Mouse (Mus musculus): ENCODE data around the gene D630045J12Rik.
A peak's percentile ranks its signal among the peaks of the same experiment; 100 is the strongest.

D630045J12Rik gene

DNA sequence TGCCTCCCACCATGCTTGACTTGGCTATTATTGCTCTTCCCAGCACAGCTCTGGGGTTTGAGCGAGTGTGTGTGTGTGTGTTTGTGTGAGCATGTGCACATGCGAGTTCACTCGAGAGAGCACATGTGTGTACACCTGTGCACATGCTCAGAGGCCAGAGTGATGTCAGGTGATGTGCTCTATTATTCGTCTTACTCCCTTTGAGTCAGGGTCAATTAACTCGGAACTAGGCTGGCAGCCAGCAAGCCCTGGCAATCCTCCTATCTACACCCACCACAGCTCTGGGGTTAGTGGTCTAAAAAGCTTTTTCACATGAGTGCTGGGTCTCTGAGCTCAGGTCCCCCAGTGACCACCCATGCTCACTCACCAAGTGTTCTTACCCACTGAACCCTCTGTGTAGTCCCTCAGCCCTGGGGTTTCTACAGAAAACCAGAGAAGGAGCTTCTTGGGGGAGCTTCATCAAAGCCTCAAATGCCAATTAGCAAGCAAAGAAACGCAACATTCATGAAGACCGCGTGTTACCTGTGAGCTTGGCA is 11.4 kb downstream of the D630045J12Rik start:
- DNase-seq (ENCODE audit: low spot score) = no peak

- no peak for DNase-seq (ENCODE audit: low spot score)
These were observed 12.3 kb downstream of the D630045J12Rik start for GRCm38 (mm10) chr6:38241508-38241907.

DNA sequence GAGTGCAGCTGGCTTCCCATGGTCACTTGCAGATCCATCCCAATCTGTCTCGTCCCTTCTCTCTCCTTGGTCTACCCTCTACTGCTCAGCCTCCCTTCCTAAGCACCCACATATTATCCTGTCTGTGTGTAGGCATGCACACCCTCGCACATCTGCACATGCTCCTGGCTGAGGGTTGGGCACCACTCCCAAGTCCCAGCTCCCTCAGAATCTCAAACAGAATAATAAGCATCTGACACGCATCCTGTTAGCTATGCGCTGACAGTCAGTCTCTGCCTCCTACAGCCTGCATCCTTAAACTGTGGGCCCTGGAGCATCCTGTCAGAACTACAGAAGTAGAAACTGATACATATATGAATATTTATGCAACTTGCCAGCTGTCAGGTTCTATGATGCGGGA is 13.2 kb downstream of the D630045J12Rik start:
- DNase-seq (ENCODE audit: low spot score) = no peak

- DNase-seq (ENCODE audit: low spot score) = no peak
These were observed 15.4 kb downstream of the D630045J12Rik start for GRCm38 (mm10) chr6:38238382-38238781.

DNA sequence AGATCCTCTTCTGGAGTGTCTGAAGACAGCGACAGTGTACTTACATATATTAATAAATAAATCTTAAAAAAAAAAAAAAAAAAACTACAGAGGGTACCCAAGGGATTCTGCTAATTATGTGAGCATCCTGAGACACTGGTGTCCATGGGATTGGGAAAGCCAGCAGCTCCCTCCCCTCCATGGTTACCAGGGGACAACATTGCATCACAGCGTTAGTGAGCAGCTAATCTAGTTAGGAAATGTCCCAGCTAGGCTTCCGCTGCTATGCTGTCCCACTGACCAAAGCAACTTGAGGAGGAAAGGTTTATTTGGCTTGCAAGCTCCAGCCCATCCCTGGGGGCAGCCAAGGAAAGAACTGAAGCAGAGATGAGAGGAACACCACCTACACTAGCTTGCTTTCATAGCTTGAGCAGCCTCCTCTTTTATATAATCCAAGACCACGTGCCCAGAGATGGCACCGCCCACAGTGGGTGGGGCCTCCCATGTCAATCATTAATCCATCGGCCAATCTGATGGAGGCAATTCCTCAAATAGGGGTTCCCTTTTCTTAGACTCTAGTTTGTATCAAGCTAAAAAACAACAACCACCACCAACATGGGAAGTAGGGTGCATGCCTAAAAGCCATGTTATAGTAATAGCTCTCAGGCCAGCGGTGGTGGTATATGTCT is 17.7 kb downstream of the D630045J12Rik start:
- peak; percentile 57 for DNase-seq (ENCODE audit: low spot score)

GRCm38 (mm10) chr6:38233803-38234202 is 20.0 kb downstream of the D630045J12Rik start:
- DNase-seq (ENCODE audit: low spot score) = no peak

DNA sequence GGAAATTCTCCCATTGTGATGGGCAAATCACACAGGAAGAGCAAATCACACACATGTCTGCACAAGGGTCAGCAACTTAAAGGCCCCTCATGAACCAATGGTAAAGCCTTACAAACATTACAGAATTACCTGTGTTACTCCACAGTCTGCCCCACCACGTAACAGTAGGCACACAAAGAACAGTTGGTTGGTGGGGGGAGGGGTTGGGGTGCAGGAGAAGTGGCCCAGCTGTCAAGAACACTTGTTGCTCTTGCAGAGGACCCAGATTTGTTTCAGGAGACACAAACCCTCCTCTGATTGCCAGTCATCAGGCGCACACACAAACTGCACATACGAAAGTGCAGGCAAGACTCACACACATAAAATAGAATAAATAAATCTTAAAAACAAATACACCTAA is 20.9 kb downstream of the D630045J12Rik start:
- no peak for DNase-seq (ENCODE audit: low spot score)

- DNase-seq (ENCODE audit: low spot score) = no peak
These were observed 21.8 kb downstream of the D630045J12Rik start for GRCm38 (mm10) chr6:38231994-38232393.

DNA sequence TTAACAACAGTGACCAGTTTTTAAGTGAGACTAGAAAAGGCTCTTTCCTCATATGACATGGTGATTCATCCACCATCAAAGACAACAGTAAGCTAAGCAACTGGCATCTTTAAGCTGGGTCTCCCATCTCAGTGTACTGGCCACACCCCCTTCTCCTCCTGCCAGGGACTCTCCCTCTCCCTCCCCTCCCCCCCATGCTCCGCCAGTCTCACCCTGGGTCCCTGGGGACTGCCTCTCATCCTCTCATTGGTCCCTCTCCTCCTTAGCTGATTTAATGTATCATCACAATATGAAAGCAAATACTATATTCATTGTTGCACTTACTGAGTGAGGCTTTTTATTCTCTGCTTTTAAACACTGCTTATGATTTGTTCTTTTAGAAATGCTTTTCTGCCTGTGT is 29.7 kb downstream of the D630045J12Rik start:
- peak; percentile 59 for DNase-seq (ENCODE audit: low spot score)

DNA sequence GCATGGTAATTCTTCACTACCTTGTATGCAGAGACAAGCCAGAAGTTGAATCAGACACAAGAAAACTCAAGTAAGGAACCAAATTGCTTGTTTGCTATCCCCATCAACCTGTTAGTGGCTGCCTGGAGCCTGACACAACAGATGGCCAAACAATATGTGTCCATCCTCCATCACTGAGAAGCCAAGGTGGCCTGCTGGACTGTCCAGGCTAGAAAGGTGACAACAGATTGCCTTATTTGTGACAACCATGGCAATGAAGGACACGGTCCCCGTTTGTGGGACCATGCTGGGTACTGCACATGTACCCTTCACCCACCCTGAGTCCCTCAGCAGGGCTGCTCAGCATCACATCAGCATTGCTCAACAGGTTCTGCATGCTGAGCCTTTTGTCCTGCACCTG is 34.5 kb downstream of the D630045J12Rik start:
- no peak for DNase-seq (ENCODE audit: low spot score)

DNA sequence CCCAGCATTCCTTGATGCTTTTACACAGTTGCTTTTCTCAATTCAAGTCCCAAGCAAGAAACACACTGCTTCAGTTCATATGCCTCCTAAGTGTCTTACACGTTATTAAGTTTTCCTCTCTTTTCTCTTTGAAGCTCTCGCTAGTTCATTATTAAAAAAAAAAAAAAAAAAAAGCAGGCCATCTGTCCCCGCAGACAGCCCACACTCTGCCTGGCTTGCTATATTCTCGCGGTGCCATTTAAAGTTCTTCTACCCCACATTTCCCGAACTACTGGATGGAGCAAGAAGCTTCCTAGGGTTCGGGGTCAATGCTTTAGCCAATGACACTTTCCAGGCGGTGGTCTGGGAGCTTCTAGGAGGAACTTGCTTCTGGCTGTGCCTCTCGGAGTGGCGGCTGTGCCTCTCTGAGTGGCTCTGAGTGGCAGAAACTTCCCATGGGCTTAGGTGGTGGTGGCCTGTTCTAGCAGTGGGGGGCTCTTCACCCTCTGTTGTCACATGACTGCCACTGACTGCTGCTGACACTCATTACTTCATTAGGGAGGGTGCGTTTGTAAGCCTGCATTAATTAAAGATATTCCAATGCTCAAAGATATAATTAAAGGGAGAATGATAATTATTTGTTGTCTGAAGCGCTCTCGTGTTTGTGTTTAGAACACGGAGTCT is 38.2 kb downstream of the D630045J12Rik start:
- no peak for DNase-seq (ENCODE audit: low spot score)

- no peak for DNase-seq (ENCODE audit: low spot score)
These were observed 46.2 kb downstream of the D630045J12Rik start for GRCm38 (mm10) chr6:38207621-38208020.

DNA sequence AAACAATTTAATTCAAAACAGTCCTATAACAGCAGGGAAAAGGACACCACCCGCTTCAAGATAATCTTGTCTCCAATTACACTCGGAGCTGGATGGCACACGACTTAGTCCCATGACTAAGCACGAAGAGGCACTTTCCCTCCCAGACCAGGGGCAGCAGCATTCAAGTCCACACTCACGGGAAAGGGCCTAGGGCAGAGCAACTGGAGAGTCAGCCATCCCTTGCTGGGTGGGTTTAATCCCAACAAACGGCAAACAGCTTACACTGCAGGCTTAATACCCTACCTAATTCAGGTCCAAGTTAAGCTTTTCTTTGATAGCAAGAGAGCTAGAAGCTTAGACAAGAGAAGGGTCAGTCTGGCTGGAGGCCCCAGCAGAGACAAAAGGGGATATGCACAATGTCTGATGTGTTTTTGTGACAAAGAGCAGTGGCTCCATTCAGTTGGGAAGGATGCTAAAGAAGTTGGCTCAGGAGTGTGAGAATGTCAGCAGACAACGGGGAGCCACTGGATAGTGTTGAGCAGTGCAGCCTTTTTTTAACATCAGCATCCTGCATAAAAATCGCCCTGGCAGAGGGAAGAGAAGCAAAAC is 46.8 kb downstream of the D630045J12Rik start:
- DNase-seq (ENCODE audit: low spot score) = peak; percentile 79

DNA sequence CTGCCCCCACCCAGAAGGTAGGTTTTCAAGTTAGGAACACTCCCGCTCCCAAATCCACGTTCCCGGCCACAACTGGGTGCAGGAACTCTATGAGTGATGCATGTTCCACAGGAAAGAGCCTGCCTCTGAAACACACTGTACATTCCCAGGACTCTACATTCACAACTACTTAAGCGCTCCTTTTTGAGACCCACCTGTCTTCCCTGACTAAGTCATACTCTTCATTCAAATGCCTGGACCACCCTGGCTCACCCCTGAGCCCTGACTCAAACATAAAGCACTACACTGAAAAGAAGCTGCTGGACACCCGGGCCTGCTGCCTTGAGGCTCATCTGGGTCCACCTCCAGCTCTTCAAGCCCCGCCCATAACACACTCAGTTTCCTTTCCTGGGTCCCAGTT is 48.4 kb downstream of the D630045J12Rik start:
- no peak for DNase-seq (ENCODE audit: low spot score)

GRCm38 (mm10) chr6:38203820-38204219 is 50.0 kb downstream of the D630045J12Rik start:
- no peak for DNase-seq (ENCODE audit: low spot score)

- DNase-seq (ENCODE audit: low spot score) = no peak
These were observed 51.0 kb downstream of the D630045J12Rik start for GRCm38 (mm10) chr6:38202816-38203215.

GRCm38 (mm10) chr6:38201495-38201894 is 52.3 kb downstream of the D630045J12Rik start:
- no peak for DNase-seq (ENCODE audit: low spot score)

DNA sequence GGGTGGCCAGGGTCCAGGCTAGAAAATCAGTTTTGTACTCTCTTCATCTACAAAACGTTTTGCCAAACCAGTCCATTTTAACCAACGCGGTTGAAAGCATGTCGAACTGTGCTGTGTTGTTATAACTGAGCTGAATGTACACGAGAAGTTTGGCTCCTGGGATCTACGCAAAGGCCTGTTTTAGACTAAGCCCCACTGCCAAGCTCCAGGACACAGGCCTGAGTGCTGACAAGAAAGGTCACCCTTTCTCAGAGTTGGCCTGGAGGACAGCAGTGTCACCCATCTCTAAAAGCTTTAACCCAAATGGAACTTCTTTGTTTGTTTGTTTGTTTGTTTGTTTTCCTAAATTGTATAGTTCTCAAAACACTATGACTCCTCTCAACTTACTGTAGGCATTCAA is 54.2 kb downstream of the D630045J12Rik start:
- no peak for DNase-seq (ENCODE audit: low spot score)

- DNase-seq (ENCODE audit: low spot score) = no peak
These were observed 55.1 kb downstream of the D630045J12Rik start for GRCm38 (mm10) chr6:38198727-38199126.

- no peak for DNase-seq (ENCODE audit: low spot score)
These were observed 57.3 kb downstream of the D630045J12Rik start for GRCm38 (mm10) chr6:38196266-38197189.

- DNase-seq (ENCODE audit: low spot score) = no peak
These were observed 58.5 kb downstream of the D630045J12Rik start for GRCm38 (mm10) chr6:38195306-38195705.

DNA sequence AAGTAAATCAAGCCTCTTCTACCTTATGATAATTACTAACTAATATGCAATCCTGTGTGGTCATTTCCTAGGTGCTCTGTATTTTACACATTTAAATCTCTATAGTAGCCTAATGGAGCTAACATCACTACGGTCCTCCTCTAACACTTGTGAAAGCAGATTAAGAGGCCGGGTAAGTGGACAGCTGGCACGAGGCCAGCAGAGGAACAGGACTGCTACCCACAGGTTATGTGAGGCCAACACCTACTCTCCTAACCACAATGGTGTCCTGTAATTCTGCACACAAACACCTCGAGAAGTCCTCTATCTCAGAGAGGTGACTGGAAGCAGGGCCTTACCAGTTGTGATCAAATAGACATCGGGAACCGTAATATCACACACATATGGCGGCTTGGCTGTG is 59.8 kb downstream of the D630045J12Rik start:
- DNase-seq (ENCODE audit: low spot score) = peak; percentile 59

All from MN1 (cell line).